Mouse (Mus musculus) embryonic facial prominence, embryonic 10.5 days (tissue): ENCODE measurements around the gene Prkcq. TPM values are rescaled to one million over a fixed set of nuclear protein-coding genes. Genes with fewer than 3 reads are reported as not detected.
A peak's percentile ranks its signal among the peaks of the same experiment; 100 is the strongest.
"Not testable (repeated sequence)": the region's sequence is repeated elsewhere in the genome, so short reads cannot be mapped to it uniquely, and the experiment has no call there.

Experiments
- DNase-seq: peaks from one replicate; pipeline ENCODE4 v3.0.0-alpha.2; 2017; ENCODE audit warnings: low spot score
- H3K27ac ChIP-seq: fragments of 300-500 bp; sonication (generic); replicated peaks from 2 replicates; pipeline ENCODE4 v1.5.1; 2016; ENCODE audit warnings: mild to moderate bottlenecking
- H3K27me3 ChIP-seq: fragments of 300-500 bp; sonication (generic); replicated peaks from 2 replicates; pipeline ENCODE4 v1.6.1; 2016; ENCODE audit warnings: low read depth, mild to moderate bottlenecking; ENCODE audit not compliant: poor library complexity, severe bottlenecking
- H3K36me3 ChIP-seq: fragments of 300-500 bp; sonication (generic); replicated peaks from 2 replicates; pipeline ENCODE4 v1.6.1; 2016; ENCODE audit warnings: mild to moderate bottlenecking, moderate library complexity
- H3K4me1 ChIP-seq: fragments of 300-500 bp; sonication (generic); 2 replicates; pipeline ENCODE4 v1.6.1; 2016
- H3K4me3 ChIP-seq: fragments of 300-500 bp; sonication (generic); 2 replicates; pipeline ENCODE4 v1.5.1; 2016; ENCODE audit warnings: mild to moderate bottlenecking, moderate library complexity
- H3K9me3 ChIP-seq: fragments of 300-500 bp; sonication (generic); 2 replicates; pipeline ENCODE4 v1.6.1; 2016; ENCODE audit warnings: mild to moderate bottlenecking
- WGBS: fragments of 180-500 bp; shearing (Covaris S2); methylation state at CpG from one replicate; pipeline ENCODE4 v1.1.7; 2016; 5-methylcytosine and 5-hydroxymethylcytosine counted together
- polyA plus RNA-seq: library from polyadenylated mRNA; unstranded; fragments of >200 nt; fragmentation: Nextera tagmentation; extraction: Ambion mirVana; gene quantifications from 2 replicates; pipeline ENCODE4 v1.2.1, GENCODE M21; 2016

Gene Prkcq
- polyA plus RNA-seq, 1 experiment from 2014 or later: 1.9 TPM

GRCm38 (mm10) chr2:11329407-11330224 lies 157.7 kb downstream of the Prkcq start:
- 56% methylated on average over 10 of the region's 10 CpGs for WGBS
- H3K4me1 ChIP-seq: peaks cover 6% of the 10 kb centered on the region; the same call in 1 of the 2 replicates
- H3K4me3 ChIP-seq: no peak overlapping the region
- H3K36me3 ChIP-seq: no peaks in the 10 kb centered on the region
- no peaks in the 10 kb centered on the region for H3K9me3 ChIP-seq
- 0 out of 2 replicates have a peak, but pooled peaks cover 6% of the 10 kb centered on the region for H3K27me3 ChIP-seq
- DNase-seq: no peak
- H3K27ac ChIP-seq: no peak overlapping the region

- peak; percentile 81 for DNase-seq
- Histone ChIP-seq H3K36me3 (no peaks in the 10 kb centered on the region), H3K4me1 (peaks cover 6% of the 10 kb centered on the region; the same call in 1 of the 2 replicates), H3K27me3 (0 out of 2 replicates have a peak, but pooled peaks cover 6% of the 10 kb centered on the region), H3K27ac (no peak overlapping the region), H3K4me3 (no peak overlapping the region), H3K9me3 (no peaks in the 10 kb centered on the region)
- 29% methylated on average over 11 of the region's 11 CpGs for WGBS
Observed at GRCm38 (mm10) chr2:11331528-11332446, 159.9 kb downstream of the Prkcq start.

GRCm38 (mm10) chr2:11332469-11332868 lies 160.6 kb downstream of the Prkcq start:
- H3K27me3 ChIP-seq: 0 out of 2 replicates have a peak, but pooled peaks cover 6% of the 10 kb centered on the region
- DNase-seq: no peak
- 81% methylated on average over 4 of the region's 4 CpGs for WGBS
- H3K4me1 ChIP-seq: peaks cover 6% of the 10 kb centered on the region; the same call in 1 of the 2 replicates
- no peaks in the 10 kb centered on the region for H3K36me3 ChIP-seq
- no peak overlapping the region for H3K27ac ChIP-seq
- no peaks in the 10 kb centered on the region for H3K9me3 ChIP-seq
- H3K4me3 ChIP-seq: no peak overlapping the region

- WGBS: 64% methylated on average over 14 of the region's 14 CpGs
- Histone ChIP-seq H3K27ac (no peak overlapping the region), H3K27me3 (0 out of 2 replicates have a peak, but pooled peaks cover 6% of the 10 kb centered on the region), H3K9me3 (no peaks in the 10 kb centered on the region), H3K4me1 (peaks cover 6% of the 10 kb centered on the region; the same call in 1 of the 2 replicates), H3K4me3 (no peak overlapping the region), H3K36me3 (no peaks in the 10 kb centered on the region)
- no peak for DNase-seq
Observed at GRCm38 (mm10) chr2:11333301-11334017, 161.6 kb downstream of the Prkcq start.

GRCm38 (mm10) chr2:11336320-11336719 lies 164.4 kb downstream of the Prkcq start:
- no peak for DNase-seq
- no peak overlapping the region for H3K27ac ChIP-seq
- H3K4me3 ChIP-seq: no peak overlapping the region
- 70% methylated on average over 8 of the region's 8 CpGs for WGBS
- H3K9me3 ChIP-seq: no peaks in the 10 kb centered on the region
- H3K4me1 ChIP-seq: no peaks in the 10 kb centered on the region
- 0 out of 2 replicates have a peak, but pooled peaks cover 6% of the 10 kb centered on the region for H3K27me3 ChIP-seq
- H3K36me3 ChIP-seq: no peaks in the 10 kb centered on the region

- no peaks in the 10 kb centered on the region for H3K9me3 ChIP-seq
- WGBS: 83% methylated on average over 14 of the region's 14 CpGs
- no peaks in the 10 kb centered on the region for H3K4me1 ChIP-seq
- no peak overlapping the region for H3K27ac ChIP-seq
- no peaks in the 10 kb centered on the region for H3K27me3 ChIP-seq
- H3K36me3 ChIP-seq: no peaks in the 10 kb centered on the region
- no peak overlapping the region for H3K4me3 ChIP-seq
- no peak for DNase-seq
Observed at GRCm38 (mm10) chr2:11338931-11339839, 167.3 kb downstream of the Prkcq start.

GRCm38 (mm10) chr2:11344691-11345090 lies 172.8 kb downstream of the Prkcq start:
- DNase-seq: no peak
- 91% methylated on average over 3 of the region's 3 CpGs for WGBS
- H3K4me1 ChIP-seq: no peaks in the 10 kb centered on the region
- H3K27me3 ChIP-seq: no peaks in the 10 kb centered on the region
- no peaks in the 10 kb centered on the region for H3K36me3 ChIP-seq
- H3K4me3 ChIP-seq: no peak overlapping the region
- H3K9me3 ChIP-seq: no peaks in the 10 kb centered on the region
- no peak overlapping the region for H3K27ac ChIP-seq

- not testable (repeated sequence) for H3K9me3 ChIP-seq, DNase-seq, H3K27ac ChIP-seq, H3K4me3 ChIP-seq, H3K36me3 ChIP-seq, H3K27me3 ChIP-seq, H3K4me1 ChIP-seq
- WGBS: 87% methylated on average over 6 of the region's 6 CpGs
Observed at GRCm38 (mm10) chr2:11346419-11346818, 174.5 kb downstream of the Prkcq start.

- no peaks in the 10 kb centered on the region for H3K4me1 ChIP-seq
- no peak for DNase-seq
- H3K36me3 ChIP-seq: no peaks in the 10 kb centered on the region
- no peaks in the 10 kb centered on the region for H3K9me3 ChIP-seq
- H3K27me3 ChIP-seq: no peaks in the 10 kb centered on the region
- 83% methylated on average over 3 of the region's 3 CpGs for WGBS
- no peak overlapping the region for H3K27ac ChIP-seq
- H3K4me3 ChIP-seq: no peak overlapping the region
Observed at GRCm38 (mm10) chr2:11347791-11348190, 175.9 kb downstream of the Prkcq start.
